Mouse (Mus musculus) macrophage (primary cell): ENCODE measurements around the gene Selenon. TPM values are rescaled to one million over a fixed set of nuclear protein-coding genes. Genes with fewer than 3 reads are reported as not detected.
A peak's percentile ranks its signal among the peaks of the same experiment; 100 is the strongest.

Experiments
- H3K27ac ChIP-seq: fragments of 350-480 bp; formaldehyde crosslinking; 2 replicates; pipeline ENCODE4 v1.9.0; 2021
- H3K36me3 ChIP-seq: fragments of 350-480 bp; formaldehyde crosslinking; 2 replicates; pipeline ENCODE4 v1.9.0; 2021; ENCODE audit errors: inconsistent target
- H3K4me3 ChIP-seq: fragments of 350-480 bp; formaldehyde crosslinking; 2 replicates; pipeline ENCODE4 v1.9.0; 2021; ENCODE audit errors: inconsistent target
- H3K79me2 ChIP-seq: fragments of 350-480 bp; formaldehyde crosslinking; 2 replicates; pipeline ENCODE4 v1.9.0; 2021; ENCODE audit errors: inconsistent target
- WGBS: methylation state at CpG from one replicate; pipeline ENCODE4 v1.1.7; 2026; ENCODE audit warnings: inconsistent platforms; ENCODE audit not compliant: missing documents; 5-methylcytosine and 5-hydroxymethylcytosine counted together
- polyA plus RNA-seq: library from polyadenylated mRNA; stranded (reverse); fragments of 250-400 nt; gene quantifications from 3 replicates; pipeline ENCODE4 v1.2.4, GENCODE M21; 2018; ENCODE audit warnings: inconsistent platforms

Selenon gene
- polyA plus RNA-seq, 1 experiment from 2014 or later, result 42.5 TPM

GRCm38 (mm10) chr4:134543261-134543660, 8.7 kb downstream of the Selenon start:
- H3K79me2 ChIP-seq, result no peaks in the 10 kb centered on the region
- H3K27ac ChIP-seq, result no peak overlapping the region
- no peak overlapping the region for H3K4me3 ChIP-seq
- WGBS, result 4% methylated on average over 5 of the region's 5 CpGs
- H3K36me3 ChIP-seq, result peaks cover 40% of the 10 kb centered on the region

- peaks cover 40% of the 10 kb centered on the region for H3K36me3 ChIP-seq
- no peak overlapping the region for H3K4me3 ChIP-seq
- WGBS, result 84% methylated on average over 9 of the region's 9 CpGs
- H3K27ac ChIP-seq, result no peak overlapping the region
- H3K79me2 ChIP-seq, result no peaks in the 10 kb centered on the region
These were observed 9.2 kb downstream of the Selenon start for GRCm38 (mm10) chr4:134542726-134543125.

GRCm38 (mm10) chr4:134538997-134539580, 12.9 kb downstream of the Selenon start:
- H3K36me3 ChIP-seq, result peaks cover 36% of the 10 kb centered on the region
- no peak overlapping the region for H3K27ac ChIP-seq
- no peaks in the 10 kb centered on the region for H3K79me2 ChIP-seq
- WGBS, result 90% methylated on average over 10 of the region's 10 CpGs
- H3K4me3 ChIP-seq, result no peak overlapping the region

GRCm38 (mm10) chr4:134535787-134536151, 16.2 kb downstream of the Selenon start:
- Histone ChIP-seq H3K36me3 (peaks cover 29% of the 10 kb centered on the region), H3K79me2 (peaks cover 18% of the 10 kb centered on the region; the same call in 1 of the 2 replicates), H3K4me3 (peak overlapping the region; percentile 50), H3K27ac (no peak overlapping the region)
- WGBS, result 4% methylated on average over 8 of the region's 8 CpGs

GRCm38 (mm10) chr4:134534932-134535786, 16.8 kb downstream of the Selenon start, which contains the start of gene Mtfr1l:
TSS of gene Mtfr1l (minus strand) at chr4:134535387.
- under 1% methylated on average over 70 of the region's 71 CpGs for WGBS
- Histone ChIP-seq H3K27ac (peak within 1 kb of the TSS; percentile 45), H3K79me2 (peaks cover 18% of the 10 kb centered on the region; the same call in 1 of the 2 replicates)

GRCm38 (mm10) chr4:134534124-134534886, 17.7 kb downstream of the Selenon start:
- H3K4me3 ChIP-seq, result peak overlapping the region; percentile 51
- under 1% methylated on average over 53 of the region's 57 CpGs for WGBS
- peak overlapping the region; percentile 45 for H3K27ac ChIP-seq

More at GRCm38 (mm10) chr4:134534932-134535786, 16.8 kb downstream of the Selenon start, which contains the start of gene Mtfr1l:
- H3K4me3 ChIP-seq, result peak within 1 kb of the TSS; percentile 51
- H3K36me3 ChIP-seq, result peaks cover 29% of the 10 kb centered on the region

GRCm38 (mm10) chr4:134533421-134533820, 18.5 kb downstream of the Selenon start:
- Histone ChIP-seq H3K27ac (peak overlapping the region; percentile 45; the same call in 1 of the 2 replicates), H3K4me3 (peak overlapping the region; percentile 51; the same call in 1 of the 2 replicates), H3K79me2 (peaks cover 18% of the 10 kb centered on the region; the same call in 1 of the 2 replicates), H3K36me3 (peaks cover 31% of the 10 kb centered on the region)
- WGBS, result 91% methylated on average over 4 of the region's 4 CpGs

More at GRCm38 (mm10) chr4:134534124-134534886, 17.7 kb downstream of the Selenon start:
- H3K79me2 ChIP-seq, result peaks cover 18% of the 10 kb centered on the region; the same call in 1 of the 2 replicates
- H3K36me3 ChIP-seq, result peaks cover 29% of the 10 kb centered on the region

GRCm38 (mm10) chr4:134532928-134533327, 19.0 kb downstream of the Selenon start:
- Histone ChIP-seq H3K36me3 (peaks cover 36% of the 10 kb centered on the region), H3K4me3 (no peak overlapping the region), H3K79me2 (peaks cover 18% of the 10 kb centered on the region; the same call in 1 of the 2 replicates), H3K27ac (no peak overlapping the region)
- WGBS, result 73% methylated on average over 4 of the region's 4 CpGs

- peaks cover 34% of the 10 kb centered on the region for H3K36me3 ChIP-seq
- 19% methylated on average over 4 of the region's 5 CpGs for whole genome bisulfite sequencing
- H3K27ac ChIP-seq, result peak overlapping the region; percentile 33
- peaks cover 4% of the 10 kb centered on the region for H3K79me2 ChIP-seq
- no peak overlapping the region for H3K4me3 ChIP-seq
These were observed 25.7 kb downstream of the Selenon start for GRCm38 (mm10) chr4:134526220-134526619.

GRCm38 (mm10) chr4:134525806-134526205, 26.2 kb downstream of the Selenon start:
- peaks cover 8% of the 10 kb centered on the region for H3K79me2 ChIP-seq
- peaks cover 30% of the 10 kb centered on the region for H3K36me3 ChIP-seq
- WGBS, result 64% methylated on average over 5 of the region's 5 CpGs
- peak overlapping the region; percentile 33 for H3K27ac ChIP-seq
- H3K4me3 ChIP-seq, result no peak overlapping the region

GRCm38 (mm10) chr4:134523447-134523846, 28.5 kb downstream of the Selenon start:
- peaks cover 6% of the 10 kb centered on the region for H3K36me3 ChIP-seq
- 93% methylated on average over 4 of the region's 4 CpGs for WGBS
- no peak overlapping the region for H3K4me3 ChIP-seq
- peaks cover 31% of the 10 kb centered on the region for H3K79me2 ChIP-seq
- H3K27ac ChIP-seq, result no peak overlapping the region

GRCm38 (mm10) chr4:134519281-134519680, 32.7 kb downstream of the Selenon start:
- H3K79me2 ChIP-seq, result peaks cover 73% of the 10 kb centered on the region
- no peak overlapping the region for H3K27ac ChIP-seq
- no peaks in the 10 kb centered on the region for H3K36me3 ChIP-seq
- no peak overlapping the region for H3K4me3 ChIP-seq

GRCm38 (mm10) chr4:134518541-134518940, 33.4 kb downstream of the Selenon start:
- Histone ChIP-seq H3K27ac (no peak overlapping the region), H3K79me2 (peaks cover 81% of the 10 kb centered on the region), H3K4me3 (no peak overlapping the region), H3K36me3 (no peaks in the 10 kb centered on the region)
- 97% methylated on average over 4 of the region's 4 CpGs for WGBS

GRCm38 (mm10) chr4:134517719-134518118, 34.2 kb downstream of the Selenon start:
- peak overlapping the region; percentile 42 for H3K27ac ChIP-seq
- peaks cover 87% of the 10 kb centered on the region for H3K79me2 ChIP-seq
- H3K36me3 ChIP-seq, result no peaks in the 10 kb centered on the region
- no peak overlapping the region for H3K4me3 ChIP-seq
- WGBS, result 93% methylated on average over 10 of the region's 10 CpGs
